Mouse (Mus musculus) left cerebral cortex, adult 8-10 months (tissue): ENCODE results near the gene Camta1. TPM values are rescaled to one million over a fixed set of nuclear protein-coding genes. Genes with fewer than 3 reads are reported as not detected.

Experiments used
- DNase-seq, 2 experiments: peaks; one replicate each; pipeline ENCODE4 v3.0.0; 2022; ENCODE audit warnings: low spot score in 2 of 2
- total RNA-seq, 4 experiments: library from RNA; stranded (reverse); gene quantifications; 2 replicates each; pipeline ENCODE4 v1.2.4; 2022

Camta1 gene
- total RNA-seq, 4 experiments from 2014 or later, result 236 to 263 (median 255) TPM

DNA sequence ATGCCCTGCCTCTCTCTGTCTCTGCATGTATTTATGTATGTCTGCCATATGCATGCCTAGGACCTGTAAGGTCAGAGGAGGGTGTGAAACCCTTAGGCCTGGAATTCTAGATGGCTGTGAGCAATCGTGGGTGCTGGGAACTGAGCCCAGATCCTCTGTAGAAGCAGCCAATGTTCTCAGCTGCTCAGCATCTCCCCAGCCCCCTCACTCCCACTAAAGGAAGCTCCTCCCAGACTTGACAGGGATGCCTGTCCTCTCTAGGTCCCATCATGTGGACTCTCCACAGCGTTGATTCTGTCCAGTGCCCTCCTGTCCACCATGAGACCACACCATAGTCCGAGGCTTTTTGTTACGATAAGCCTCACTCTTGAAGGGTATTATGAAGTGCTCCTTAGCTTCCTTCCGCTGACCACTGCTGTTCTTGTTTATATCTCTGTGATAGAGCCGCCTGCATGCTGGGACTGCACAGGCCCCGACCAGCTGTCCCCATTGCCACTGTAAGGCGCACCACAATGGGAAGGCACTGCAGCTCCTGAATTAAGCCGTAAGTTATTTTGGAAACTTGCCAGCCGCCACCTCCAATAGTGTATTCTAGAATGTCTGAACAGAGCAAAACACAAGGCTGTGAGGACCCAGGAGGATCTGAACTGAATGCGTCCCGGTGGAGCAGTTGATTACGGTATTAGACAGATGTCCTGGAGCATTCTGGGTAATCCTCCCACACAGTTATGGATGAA, 905.1 kb downstream of the Camta1 start:
- peak in 1 of 2 experiments; percentile 43 for DNase-seq

DNA sequence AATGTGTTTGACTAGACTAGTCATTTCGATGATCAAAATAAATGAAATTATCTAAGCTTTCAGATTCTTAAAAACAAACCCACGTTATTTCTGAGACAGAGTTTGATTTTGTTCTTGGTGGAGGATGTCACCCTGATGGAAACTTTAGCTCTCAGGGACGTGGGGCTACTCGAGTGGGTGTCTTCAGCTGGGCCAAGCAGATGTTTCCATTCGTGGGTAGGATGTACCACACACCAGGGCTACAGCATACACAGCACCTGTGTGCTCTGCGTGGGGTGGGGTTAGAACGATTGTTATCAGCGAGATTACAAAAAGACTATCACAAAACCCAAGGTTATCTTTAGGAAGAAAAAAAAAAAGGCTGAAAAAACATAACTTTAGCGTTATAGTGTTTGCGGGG, 910.7 kb downstream of the Camta1 start:
- DNase-seq, result no peak

DNA sequence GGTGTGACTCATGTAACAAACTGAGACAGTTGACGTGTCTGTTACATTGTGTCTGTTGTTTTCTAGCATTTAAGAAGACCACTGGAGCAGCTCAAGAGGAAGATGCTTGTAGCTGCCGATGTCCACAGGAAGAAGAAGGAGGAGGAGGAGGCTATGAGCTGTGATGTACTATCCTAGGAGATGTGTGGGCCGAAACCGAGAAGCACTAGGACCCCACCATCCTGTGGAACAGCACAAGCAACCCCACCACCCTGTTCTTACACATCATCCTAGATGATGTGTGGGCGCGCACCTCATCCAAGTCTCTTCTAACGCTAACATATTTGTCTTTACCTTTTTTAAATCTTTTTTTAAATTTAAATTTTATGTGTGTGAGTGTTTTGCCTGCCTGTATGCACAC, 917.0 kb downstream of the Camta1 start:
- peak in 1 of 2 experiments; percentile 28 for DNase-seq

DNA sequence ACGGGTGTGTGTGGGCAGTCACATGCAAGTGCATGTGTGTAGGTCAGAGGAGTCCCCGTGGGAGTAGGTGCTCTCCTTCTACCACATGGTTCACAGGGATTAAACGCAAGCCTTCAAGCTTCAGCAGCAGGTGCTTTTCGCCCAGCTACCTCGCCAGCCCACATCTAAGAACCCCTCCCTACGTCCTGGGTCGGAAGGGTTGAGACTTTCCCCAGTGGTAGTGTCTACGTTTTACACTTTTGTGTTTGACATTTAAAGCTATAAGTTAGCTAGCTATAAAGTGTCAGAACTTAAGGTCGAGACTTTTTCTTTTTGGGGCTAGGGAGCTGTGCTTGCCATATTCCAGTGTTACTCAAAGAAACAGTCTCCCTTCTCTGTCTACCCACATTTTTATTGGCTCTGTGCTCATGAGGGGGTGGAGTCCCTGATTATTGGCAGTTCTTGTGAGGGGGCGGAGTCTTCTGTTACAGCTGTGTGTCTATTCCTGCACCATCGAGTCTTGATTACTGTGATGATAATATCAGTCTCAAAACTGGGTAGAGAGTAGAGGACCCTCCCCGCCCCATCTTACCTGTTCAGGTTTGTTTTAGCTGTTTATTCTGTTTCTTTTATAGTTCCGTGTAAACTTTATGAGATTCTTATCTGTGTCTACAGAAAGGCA, 921.6 kb downstream of the Camta1 start:
- DNase-seq, result no peak

DNA sequence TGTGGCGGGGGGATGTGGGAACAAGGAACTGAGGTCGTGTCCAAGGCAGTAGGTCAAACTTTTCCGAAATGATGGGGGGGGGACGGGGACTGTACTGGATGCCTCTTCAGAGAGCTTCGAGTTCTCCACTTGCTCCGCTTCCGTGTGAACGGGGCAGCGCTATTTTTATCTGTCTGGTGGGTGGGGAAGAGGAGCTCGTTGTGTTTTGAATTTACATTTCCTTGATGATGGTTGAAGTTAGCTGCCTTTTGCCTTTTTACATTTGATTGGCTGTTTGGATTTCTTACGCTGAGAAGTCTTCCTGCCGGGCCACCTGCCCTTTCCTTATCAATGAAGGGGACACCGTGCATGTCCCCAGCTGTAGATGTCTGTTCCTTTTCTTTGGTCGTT, 923.6 kb downstream of the Camta1 start:
- no peak for DNase-seq

DNA sequence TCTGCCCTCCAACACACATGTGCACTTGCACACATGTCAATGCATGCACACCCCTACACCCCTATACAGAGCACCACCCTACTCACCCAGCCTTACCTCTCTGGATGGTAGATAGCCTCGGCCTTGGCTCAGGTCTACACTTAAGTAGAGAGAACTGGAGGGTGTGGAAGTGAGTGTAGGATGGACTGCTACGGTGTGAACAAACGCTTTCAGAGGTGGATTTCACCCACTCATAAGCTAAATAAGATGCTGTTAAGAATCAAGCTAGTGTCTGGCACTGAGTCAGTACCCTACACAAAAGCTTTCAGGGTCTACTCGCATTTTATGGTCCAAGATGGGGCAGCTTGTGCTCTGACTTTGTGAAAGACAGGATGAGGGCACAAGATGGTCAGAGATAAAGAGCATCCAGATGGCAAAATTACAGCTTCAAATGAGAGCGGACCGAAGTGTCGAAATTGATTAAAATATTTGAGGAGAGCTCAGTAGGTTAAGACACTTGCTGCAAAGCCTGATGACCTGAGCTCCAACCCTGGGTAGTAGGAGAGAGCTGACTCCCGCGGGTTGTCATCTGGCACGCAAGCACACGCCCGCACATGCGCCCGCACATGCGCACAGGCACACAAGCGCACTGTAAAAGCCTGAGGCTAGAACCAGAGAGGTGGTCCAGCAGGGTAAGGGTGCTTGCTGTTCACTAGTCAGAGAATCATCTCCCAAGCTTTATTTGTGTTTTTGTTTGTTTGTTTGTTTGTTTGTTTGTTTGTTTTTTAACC, 924.2 kb downstream of the Camta1 start:
- peak; percentile 25 to 57 for DNase-seq

DNA sequence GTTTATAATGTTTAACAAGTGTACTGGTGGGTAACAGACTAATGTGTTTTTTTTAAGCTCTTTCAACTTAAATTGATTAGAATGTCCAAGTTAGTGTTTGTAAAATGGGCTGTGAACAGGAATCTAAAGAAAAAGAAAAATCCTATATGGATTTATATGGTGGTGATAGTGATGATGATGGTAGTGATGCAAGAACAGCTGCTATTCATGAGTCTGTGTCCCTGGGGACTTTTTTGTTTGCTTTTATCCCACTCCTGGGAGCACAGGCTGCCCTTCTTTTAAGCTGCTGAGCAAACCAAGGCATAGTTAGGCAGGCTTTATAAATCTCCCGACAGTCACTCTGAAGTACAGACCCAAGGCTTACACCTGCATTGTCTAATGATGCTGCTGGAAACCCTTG, 928.2 kb downstream of the Camta1 start:
- DNase-seq, result no peak

DNA sequence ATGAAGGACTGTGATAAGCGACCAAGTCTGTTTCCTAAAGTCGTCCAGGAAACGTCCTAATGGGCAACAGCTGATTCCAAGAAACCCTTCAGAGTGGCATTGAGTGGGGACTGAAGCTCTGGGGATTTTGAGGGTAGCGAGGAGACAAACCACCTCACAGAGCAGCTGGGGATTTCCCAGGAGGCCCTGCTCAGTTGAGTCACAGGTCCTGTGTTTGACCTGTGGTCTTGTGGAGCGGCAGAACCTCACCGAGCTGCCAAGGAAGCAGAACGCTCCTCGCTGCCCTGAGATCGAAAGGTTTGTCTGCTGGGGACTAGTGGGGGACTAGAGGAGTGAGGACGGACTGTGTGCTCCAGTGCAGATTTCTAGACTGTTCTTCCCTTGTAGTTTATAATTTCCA, 933.9 kb downstream of the Camta1 start:
- no peak for DNase-seq

DNA sequence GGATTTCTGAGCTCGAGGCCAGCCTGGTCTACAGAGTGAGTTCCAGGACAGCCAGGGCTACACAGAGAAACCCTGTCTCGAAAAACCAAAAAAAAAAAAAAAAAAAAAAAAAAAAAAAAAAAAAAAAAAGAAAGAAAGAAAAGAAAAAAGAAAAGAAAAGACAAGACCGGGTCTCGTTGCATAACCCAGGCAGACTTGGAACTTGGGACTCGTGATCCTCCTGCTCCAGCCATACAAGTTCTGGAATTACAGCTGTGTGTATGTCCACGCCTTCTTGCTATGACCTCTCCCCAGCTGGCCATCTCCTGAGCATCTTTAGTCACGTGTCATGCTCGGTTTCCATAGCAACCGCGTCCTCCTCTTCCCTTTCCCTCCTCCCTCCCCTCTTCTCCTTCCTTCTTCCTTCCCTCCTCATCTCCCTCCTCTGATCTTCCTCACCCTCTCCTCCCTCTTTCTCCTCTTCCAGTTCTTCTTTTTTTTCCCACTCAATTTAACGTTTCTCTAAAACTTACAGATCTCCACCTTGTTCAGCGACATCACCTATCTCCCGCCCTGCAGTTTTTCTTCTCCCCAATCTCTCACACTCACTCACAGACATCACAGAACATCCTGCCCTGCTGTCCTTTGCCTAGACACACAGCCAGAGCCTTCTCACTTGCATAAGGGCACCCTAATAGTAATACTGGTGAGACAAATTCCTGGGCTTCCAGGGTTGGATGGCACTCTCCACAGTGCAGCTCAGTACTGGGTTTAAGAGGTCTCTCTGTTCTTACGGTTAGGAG, 934.6 kb downstream of the Camta1 start:
- DNase-seq, result no peak

DNA sequence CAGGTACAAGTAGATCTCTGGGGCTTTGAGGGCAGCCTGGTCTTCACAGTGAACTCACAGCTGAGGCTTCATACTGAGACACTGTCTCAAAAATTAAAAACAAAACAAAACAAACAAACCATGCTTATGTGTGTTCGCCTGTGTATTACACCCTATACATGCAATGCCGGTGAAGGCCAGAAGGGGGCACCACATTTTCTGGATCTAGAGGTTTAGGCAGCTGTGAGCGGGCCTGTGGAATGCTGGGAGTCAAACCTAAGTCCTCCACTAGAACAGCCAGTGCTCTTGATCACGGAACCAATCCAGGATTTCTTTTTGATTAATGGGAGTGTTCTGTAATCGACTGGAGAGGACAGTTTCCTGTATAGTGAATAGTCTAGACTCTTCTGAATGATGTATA, 935.8 kb downstream of the Camta1 start:
- DNase-seq, result no peak

DNA sequence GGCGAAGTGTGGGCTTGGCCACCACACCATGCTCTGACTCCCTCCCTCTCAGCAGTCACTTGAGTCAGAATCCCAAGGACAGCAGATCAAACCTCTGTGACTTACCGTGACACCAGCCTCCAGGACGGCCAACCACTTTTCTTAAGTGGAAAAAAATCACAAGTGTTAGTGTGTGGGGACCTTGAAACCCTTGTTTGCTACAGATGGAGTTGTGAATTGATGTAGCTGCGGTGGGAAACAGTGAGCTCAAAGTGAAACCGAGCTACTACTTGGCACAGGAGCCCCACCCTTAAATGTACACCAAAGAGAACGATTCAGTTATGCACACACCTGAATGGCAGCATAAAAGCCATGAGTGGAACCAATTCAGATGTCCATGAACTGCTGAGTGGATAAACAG, 936.7 kb downstream of the Camta1 start:
- DNase-seq, result no peak

DNA sequence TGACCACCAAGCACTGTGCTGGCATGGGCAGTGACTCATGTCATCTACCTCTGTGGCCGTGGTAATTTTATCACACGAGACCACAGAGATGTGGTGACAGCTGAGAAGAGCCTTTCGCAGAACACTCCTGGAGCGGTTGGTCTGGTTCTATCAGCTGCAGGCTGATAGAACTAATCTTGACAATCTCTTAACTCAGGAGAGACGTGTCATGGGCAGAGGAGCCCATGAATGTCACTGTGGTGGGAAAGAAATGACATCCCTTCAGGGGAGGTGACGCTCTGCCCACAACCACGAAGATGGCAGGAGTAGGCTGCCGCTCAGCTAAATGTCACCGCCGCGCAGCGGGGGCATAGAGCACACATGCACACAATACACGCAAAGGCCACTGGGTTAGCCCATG, 937.4 kb downstream of the Camta1 start:
- DNase-seq, result no peak

DNA sequence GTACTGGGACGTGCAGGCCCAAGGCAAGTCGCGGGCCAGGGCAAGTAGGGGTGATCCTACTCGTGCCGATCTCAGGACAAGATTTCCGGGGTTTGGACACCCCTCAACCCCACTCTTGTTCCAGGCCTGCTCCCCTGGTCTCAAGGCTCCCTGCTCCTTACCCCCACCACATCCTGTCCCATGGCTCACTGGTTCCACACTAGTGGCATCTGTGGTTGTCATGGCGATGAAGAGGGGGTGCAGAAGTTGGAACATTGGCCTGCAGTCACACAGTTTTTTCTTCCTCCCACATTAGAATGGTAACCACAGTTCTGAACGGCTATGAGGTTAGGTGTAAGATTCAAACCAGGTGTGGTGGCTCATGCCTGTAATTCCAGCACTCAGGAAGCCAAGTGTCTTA, 940.5 kb downstream of the Camta1 start:
- no peak for DNase-seq

DNA sequence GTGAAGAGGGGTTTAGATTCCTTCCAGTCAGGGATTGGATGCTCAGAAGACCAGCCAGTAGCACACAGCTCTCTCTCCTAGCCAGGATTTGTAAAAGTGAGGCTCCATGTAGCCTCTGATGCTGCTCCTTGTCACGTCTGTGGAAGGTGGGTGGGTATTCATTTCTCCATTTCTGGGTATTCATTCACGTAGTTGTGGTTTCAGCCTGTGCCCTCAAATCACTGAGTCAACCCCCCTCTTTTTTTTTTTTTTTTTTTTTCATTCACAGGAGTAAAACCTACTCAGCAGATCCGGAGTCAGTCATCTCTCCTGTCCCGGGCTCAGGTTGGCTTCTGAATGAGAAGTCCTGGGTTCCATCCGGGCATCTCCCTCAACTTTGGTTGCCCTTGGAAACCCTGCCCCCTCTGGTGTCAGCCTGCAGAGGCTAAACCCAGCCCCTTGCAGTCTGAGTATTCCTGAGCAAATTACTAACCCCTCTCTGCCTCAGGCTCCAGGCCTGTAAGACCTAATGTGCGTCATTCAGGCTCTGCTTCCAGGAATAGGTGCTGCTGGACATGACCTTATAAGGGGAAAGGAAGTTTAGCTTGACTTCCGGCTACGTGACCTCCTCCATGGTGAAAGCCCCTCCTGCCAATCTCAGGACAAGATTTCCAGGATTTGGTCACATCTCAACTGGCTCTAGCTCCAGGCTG, 944.2 kb downstream of the Camta1 start:
- DNase-seq, result no peak

DNA sequence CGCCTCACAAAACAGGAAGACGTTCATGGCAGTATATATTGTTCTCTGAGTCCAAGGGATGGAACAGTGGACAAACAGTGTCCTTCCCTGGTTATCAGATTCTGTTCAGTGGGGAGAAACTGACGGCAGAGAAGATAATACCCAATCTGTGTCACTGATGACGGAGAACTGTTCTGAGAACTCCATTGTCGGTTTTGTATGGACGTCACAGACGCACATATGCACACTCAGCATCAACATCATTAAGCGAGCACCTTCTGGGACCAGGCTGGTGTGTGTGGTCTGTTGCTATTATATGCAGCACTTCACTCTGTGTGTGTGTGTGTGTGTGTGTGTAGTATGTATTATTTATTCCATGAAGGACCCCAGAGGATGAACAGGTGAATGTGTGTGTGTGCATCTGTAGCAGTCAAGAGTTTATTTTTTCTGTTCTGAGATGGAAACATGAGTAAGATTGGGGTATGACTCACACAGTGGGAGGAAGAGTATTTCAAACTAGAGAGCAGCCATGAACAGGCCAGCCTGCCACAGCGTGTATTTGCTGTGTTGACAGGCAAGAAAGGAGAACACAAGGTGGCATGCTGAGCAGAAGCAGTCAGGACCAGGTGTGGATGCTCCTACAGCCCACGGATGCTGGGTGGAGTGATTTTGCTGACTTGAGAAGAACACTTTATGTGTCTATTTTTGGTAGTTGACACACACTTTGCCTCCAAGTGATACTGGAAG, 946.3 kb downstream of the Camta1 start:
- DNase-seq, result peak; percentile 24 to 77

DNA sequence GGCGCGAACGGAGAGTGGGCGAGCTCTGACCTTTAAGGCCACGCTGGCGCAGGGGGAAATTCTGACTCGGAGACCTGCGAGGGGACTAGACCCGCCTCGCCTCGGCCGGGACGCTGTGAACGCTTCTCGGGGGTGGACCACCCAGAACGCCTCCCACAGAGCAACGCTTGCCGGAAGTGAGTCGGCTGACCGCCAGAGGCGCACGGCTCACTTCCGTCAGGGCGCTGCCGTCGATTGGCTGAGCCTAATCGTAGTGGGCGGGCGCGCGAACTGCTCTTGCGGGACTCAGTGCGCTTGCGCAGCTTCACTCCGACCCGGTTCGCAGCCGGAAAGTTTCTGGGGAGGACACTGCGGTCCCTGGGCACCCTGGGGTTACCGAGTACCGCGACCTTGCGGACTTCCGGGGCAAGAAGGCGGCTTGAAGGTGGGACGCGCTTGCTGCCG, 947.4 kb downstream of the Camta1 start, which contains the start of the genes Park7 and Tnfrsf9:
Gene Park7 (minus strand): TSS at position 148 of the 444 bp plus-strand sequence.
Gene Tnfrsf9 (plus strand): TSS at position 273 of the 444 bp plus-strand sequence.
- peak; percentile 87 to 95 for DNase-seq

DNA sequence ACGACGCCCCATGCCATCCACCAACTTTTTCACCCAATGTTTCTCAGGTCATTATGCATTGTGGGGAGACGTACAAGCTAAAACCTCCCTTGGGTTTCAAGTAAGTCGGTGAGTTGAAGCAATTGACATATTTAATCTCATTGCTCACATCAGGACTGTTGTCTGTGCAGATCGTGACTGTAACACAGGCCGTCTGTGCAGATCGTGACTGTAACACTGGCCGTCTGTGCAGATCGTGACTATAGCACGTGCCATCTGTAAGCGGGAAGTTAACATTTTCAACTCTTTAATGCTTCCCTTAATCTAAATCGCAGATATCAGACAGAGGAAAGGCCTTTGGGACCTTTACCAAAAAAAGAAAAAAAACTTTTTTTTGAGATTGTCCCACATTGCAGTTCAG, 947.9 kb downstream of the Camta1 start:
- no peak for DNase-seq

DNA sequence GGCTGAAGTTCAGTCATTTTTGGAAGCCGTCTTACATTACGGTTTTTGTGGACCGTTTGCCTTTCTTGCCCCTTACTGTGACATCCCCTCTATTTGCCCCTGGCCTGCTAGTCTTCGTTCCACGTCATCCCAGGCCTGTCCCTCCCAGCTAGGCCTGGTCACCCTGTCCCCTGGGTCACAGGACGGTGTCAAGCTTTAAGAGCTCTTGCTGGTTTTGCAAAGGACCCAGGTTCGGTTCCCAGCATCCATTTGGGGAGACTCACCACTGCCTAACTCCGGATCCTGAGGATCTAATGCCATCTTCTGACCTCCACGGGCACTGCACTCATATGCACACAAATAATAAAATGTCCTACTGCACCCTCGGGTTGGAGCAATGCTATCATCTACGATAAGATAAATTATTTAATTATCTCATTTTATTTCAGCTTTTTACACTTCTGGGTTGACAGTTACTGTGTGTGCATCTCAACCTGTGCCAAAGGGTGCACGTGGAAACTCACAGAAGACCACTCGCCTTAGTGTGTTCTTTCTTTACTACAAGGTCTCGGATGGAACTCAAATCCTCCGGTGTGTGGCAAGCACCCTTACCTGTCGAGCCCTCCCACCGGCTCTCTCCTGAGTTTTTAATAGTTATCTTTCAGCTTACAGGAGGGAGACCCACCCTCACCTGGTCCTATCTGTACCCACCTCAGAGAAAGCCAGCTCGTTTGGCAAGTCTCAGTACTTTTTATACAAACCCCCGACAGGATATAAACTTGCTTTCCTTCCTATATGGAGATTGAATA, 951.3 kb downstream of the Camta1 start:
- DNase-seq, result no peak

DNA sequence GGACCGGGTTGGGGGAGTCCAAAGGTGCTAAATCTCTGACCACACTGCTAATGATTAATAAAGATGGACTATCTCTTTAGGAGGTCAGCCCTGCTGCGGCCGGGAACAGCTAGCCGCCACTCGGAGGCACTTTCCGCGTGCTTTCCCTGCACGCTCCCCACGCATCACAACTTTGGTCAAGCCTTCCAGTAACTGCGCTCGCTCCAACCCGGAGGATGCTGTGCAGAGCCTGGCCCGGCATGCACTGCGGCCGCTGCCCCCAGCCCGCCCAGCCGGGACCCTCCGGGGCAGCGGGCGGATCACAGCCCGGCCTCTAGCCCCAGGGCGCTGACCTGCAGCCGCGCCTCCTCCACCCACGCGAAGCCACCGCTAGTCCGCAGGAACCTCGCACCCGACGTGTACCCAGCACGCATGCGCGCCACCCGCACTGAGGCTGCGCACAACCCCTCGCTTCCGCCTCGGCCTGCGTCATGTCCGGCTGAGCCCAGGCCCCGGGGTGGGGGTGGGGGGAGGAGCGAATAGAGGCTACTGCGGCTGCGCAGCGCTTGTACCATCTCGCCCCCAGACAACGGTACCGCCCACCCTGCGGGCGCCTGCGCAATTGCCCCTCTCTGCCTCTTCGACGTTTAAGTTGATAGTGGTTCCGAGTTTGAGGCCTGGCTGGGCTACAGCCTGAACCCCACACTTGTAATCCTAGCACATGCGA, 952.1 kb downstream of the Camta1 start:
- DNase-seq, result peak; percentile 90 to 97
